Mouse (Mus musculus) gastrocnemius, adult 2 months (tissue): ENCODE results near the gene Farp2. TPM values are rescaled to one million over a fixed set of nuclear protein-coding genes. Genes with fewer than 3 reads are reported as not detected.
"Not testable (repeated sequence)": the region's sequence is repeated elsewhere in the genome, so short reads cannot be mapped to it uniquely, and the experiment has no call there.

ENCODE experiments used
- DNase-seq: peaks from one replicate; pipeline ENCODE4 v3.0.0; 2022
- H3K27ac ChIP-seq: fragments of 200-600 bp; 2 replicates; pipeline ENCODE4 v1.8.1; 2022; ENCODE audit warnings: mild to moderate bottlenecking
- H3K4me3 ChIP-seq: fragments of 200-600 bp; 2 replicates; pipeline ENCODE4 v1.8.1; 2022; ENCODE audit warnings: mild to moderate bottlenecking, moderate library complexity
- CTCF ChIP-seq: fragments of 200-600 bp; IDR thresholded peaks from 2 replicates; pipeline ENCODE4 v1.8.1; 2022; ENCODE audit warnings: antibody characterized with exemption, mild to moderate bottlenecking, moderate library complexity
- intact Hi-C: fragments of 180-260 bp; cut with DNase I; formaldehyde crosslinking; loops from one replicate; pipeline ENCODE4 v1.15.1; 2025
- total RNA-seq, 2 experiments: library from RNA; stranded (reverse); gene quantifications; 2 replicates each; pipeline ENCODE4 v1.2.3; 2021

The Farp2 gene
- total RNA-seq, 2 experiments from 2014 or later: 13.1 to 13.4 TPM

DNA sequence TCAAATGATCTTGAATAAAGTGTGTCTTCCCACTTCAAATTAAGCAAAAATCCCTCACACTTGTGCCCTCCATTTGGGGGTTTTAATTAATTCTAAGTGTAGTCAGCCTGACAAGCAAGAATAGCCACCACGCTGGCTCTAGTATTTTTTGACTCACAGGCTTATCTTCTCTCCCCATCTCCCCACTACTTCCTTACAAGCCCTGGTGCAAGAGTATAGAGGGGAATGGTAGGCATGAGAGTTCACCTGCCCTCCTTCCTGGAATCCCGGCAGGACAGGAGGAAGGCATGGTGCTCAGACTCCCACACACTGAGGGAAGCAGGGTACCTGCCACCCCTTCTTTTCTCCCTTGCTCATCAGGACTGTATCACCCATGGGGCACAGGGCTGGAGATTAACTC, 142.4 kb downstream of the Farp2 start:
- no peak overlapping the region for H3K4me3 ChIP-seq
- TF ChIP-seq CTCF: no peak
- no peak overlapping the region for H3K27ac ChIP-seq
- DNase-seq: no peak
- intact Hi-C loops: no loop called here

DNA sequence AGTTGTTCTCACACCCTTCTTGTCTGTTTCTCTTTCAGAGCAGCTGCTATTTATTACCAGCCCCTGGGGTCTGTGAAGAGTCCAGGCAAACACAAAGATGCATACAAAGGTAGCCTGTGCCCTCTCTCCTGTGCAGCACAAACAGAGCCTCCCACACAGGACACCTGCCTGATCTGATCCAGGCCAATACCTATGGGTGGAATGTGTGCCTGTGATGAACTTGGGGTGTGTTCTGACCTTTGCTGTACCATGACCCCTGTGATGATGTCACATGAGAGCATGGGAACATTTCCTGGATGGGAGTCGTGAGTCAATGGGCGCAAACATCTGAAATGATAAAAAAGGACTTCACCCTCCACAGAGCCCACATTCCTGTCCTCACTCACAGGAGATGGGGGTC, 142.9 kb downstream of the Farp2 start:
- no peak for DNase-seq
- no peak for TF ChIP-seq CTCF
- intact Hi-C loops: no loop called here
- H3K27ac ChIP-seq: no peak overlapping the region
- no peak overlapping the region for H3K4me3 ChIP-seq

DNA sequence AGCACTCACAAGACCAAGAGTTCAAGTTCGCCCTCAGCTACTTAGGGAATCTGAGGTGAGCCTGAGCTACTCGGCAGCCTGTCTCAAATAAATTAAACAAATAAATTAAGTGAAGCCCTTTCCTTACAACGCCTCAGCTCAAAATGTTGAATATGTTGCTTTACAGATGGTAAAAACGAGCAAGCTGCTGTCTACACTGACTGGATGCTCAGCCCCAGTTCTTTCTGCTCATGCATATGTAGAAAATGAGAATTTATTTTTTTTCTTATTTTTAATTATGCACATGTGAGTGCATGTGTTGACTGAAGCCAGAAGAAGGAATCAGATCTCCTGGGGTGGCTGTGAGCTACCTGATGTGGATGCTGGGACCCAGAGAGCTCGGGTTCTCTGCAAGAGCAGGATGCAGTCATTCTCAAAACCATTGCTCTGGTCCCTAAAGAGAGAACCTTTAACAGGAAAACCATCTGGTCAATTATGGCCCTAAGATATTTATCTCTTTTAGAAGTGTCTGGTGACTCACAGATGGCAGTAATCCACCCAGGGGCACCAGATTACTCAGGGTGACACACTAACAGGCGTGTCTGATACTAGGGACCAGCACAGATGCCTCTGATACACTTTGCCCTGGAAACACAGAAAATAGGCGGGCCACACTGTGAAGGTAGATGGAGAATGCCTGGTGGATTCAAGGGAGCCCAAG, 144.6 kb downstream of the Farp2 start:
- intact Hi-C loops: no loop called here
- DNase-seq: no peak
- no peak for TF ChIP-seq CTCF

DNA sequence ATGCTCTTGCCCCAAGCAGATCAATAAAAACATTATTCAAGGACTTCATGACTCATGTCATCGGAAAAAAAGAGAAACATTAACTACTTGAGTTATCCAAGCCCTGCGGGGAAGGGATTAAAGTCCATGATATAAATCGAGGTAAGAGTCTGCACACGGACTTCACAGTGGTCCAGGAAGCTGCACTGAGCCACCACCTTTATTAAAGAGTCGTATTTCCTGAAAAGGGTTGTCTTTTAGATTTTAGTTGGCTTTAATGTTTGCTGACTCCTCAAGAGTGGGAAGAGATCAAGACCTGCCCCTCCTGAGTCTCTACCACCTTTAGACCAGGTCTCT, 145.1 kb downstream of the Farp2 start:
- Histone ChIP-seq H3K4me3 (no peak overlapping the region), H3K27ac (no peak overlapping the region)
- TF ChIP-seq CTCF: no peak
- no peak for DNase-seq
- intact Hi-C loops: no loop called here

More for the DNA sequence above, 144.6 kb downstream of the Farp2 start:
- Histone ChIP-seq H3K4me3 (no peak overlapping the region), H3K27ac (no peak overlapping the region)

DNA sequence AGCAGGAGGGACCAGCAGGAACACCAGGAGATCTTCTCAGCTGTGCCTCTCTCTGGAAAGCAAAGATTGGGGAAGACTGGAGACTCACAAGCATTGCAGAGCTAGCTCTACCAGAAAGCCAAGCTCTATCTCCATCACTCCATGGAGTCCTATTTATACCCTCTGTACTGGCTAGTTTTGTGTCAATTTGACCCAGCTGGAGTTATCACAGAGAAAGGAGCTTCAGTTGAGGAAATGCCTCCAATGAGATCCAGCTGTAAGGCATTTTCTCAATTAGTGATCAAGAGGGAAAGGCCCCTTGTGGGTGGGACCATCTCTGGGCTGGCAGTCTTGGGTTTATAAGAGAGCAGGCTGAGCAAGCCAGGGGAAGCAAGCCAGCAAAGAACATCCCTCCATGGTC, 146.7 kb downstream of the Farp2 start, which contains the start of gene Stk25:
Gene Stk25, minus strand, starts transcription at position 101 of the 400 bp plus-strand sequence.
- H3K27ac ChIP-seq, DNase-seq, H3K4me3 ChIP-seq, intact Hi-C loops: not testable (repeated sequence)

DNA sequence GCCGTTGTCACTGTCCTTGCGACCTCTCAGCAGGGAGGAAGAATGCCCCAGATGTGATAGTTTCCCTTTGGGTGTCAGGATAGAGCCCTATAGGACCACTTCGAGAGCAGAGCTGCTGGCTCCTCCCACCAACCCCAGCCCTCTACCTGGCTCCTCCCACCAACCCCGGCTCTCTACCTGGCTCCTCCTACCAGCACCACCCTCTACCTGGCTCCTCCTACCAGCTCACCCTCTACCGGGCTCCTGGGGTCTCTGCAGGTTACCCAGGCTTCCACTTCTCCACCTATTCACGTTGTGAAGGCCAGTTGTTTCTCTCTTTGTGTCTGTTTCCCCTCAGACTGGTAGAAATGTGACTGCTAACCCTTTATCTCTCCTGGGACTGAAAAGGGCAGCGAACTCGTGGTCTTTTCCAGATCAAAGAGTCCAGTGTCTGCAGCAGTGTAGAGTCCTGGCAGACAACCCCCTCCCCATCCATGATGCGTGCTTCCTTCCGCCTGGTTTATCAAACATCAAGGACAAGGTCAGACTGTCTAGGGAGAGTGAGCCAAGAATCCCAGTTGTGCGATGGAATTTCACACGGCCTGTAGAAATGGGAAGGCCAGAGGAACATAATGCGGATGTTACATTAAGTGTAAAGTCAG, 156.0 kb downstream of the Farp2 start:
- intact Hi-C loops: loop anchor here (1.0 to 2.0 kb wide), 2 partner anchors 58 to 135 kb away; partner anchors contain the start of gene Ing5
- Histone ChIP-seq H3K4me3 (no peak overlapping the region; the same call in 1 of the 2 replicates), H3K27ac (no peak overlapping the region; the same call in 1 of the 2 replicates)
- no peak for TF ChIP-seq CTCF
- no peak for DNase-seq

DNA sequence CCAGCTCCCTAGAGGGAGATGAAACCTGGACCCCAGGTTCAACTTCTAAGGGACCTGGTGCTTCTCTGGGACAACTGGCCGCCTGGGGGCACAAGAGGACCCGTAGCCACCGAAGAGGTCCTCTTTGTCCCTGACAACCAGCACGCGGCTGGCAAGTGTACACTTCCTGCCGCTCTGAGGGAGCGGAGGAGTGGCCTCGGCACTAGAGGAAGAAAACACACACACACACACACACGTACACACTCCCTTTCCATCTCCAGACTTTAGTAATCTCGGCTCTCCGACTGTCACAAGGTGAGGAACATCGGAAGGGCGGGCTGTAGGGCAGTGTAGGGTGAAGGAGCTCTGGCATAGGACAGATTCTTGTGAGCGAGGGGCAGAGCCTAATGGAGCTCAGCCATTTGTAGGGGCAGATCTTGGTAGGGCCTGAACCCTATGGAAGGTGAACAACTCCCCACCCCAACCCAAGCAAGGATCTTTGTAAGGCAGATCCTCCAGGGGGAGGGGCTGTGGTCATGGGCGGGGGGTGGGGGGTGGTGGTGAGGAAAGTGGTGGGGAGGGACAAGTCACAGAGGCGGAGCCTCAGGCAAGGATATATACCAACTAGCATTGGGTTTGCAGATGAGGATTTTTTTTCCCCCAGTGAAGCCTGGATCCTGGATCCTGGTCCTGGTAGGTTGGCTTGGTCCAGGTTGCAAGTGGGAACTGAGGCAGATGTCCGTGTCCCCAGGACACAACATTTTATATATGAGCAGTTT, 157.1 kb downstream of the Farp2 start:
- peak; percentile 85 for DNase-seq
- Histone ChIP-seq H3K4me3 (peak overlapping the region; percentile 71), H3K27ac (peak overlapping the region; percentile 72)
- TF ChIP-seq CTCF: peak; percentile 79
- intact Hi-C loops: loop anchor here (1.0 to 2.0 kb wide), 2 partner anchors 57 to 134 kb away; partner anchors contain the start of gene Ing5

DNA sequence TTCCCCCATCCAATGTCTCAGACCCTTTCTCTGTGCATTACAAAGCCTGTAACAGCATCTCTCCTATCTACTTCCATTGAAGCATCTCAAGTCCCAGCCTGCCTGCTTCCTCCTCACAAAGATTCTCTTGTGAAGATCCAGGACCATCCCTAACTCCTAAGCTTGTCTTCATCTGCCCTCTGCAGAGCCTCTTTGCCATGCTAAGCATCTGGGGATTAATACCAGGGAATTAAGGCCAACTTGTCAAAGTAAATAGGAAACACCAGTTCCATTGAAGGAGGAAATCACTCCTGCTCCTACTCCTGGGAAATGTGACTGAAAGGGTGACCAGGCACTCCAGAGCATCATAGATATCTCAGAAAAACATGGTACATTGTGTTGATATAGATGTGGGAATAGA, 158.1 kb downstream of the Farp2 start:
- no peak overlapping the region for H3K4me3 ChIP-seq
- intact Hi-C loops: loop anchor here (2.0 kb wide), 1 partner anchor 133 kb away; the partner anchor contains the start of gene Ing5
- no peak for TF ChIP-seq CTCF
- DNase-seq: no peak
- no peak overlapping the region for H3K27ac ChIP-seq

Other genes with a start within 250 kb of the Farp2 start
- gene Mterf4, start 206.2 kb upstream of the Farp2 start, total RNA-seq: 10 to 100 TPM in 1 of 2 experiments, 1 to 10 TPM in 1; 8.7 to 12.1 TPM
- gene Ppp1r7, start 169.2 kb upstream of the Farp2 start, total RNA-seq: 10 to 100 TPM; 21.4 to 22.1 TPM
- gene Pask, start 168.6 kb upstream of the Farp2 start, total RNA-seq: under 1 TPM; 0.13 to 0.20 TPM
- not detected for gene Ano7, start 138.1 kb upstream of the Farp2 start, total RNA-seq
- 100 to 1,000 TPM; 317 to 345 TPM for gene Hdlbp, start 33.3 kb upstream of the Farp2 start, total RNA-seq
- gene Stk25, start 146.6 kb downstream of the Farp2 start, total RNA-seq: 10 to 100 TPM; 90.1 to 90.5 TPM
- 1 to 10 TPM in 1 of 2 experiments, under 1 TPM in 1; 0.59 to 1.1 TPM for gene Bok, start 173.6 kb downstream of the Farp2 start, total RNA-seq
- gene Atg4b, start 239.4 kb downstream of the Farp2 start, total RNA-seq: 10 to 100 TPM; 24.0 to 31.3 TPM
- gene Thap4, start 242.8 kb downstream of the Farp2 start, total RNA-seq: 10 to 100 TPM; 70.0 to 94.1 TPM